ENCODE assay signal across 13 mouse cellular contexts in the genomic region with DNA sequence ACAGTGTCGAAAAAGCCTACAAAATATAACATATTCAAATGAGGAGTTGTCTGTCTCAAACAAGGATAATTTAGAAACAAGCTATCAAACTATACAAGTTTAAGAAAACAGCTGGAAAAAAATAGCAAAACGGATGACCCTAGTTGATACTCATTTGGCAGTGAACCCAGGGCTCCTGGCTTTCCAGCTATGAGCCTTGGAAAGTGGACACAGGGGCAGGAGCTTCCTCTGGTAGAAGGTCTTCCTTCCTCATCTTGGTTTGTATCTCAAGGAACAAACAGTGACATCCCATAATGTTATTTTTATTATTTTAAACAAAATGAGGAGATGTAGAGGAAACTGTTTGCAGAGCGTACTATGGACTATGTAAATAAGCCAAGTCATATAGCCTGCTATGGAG.
"Had no signal": no experiment of that assay in that cellular context is flagged by ENCODE, and none has a peak within 500 bp of the region (broad histone marks: within the 10 kb centered on the region; RNA-seq: fewer than 3 reads in every experiment).

No protein-coding gene starts in this region.

- DNase-seq: lung, adult 18-20 months; lung, embryonic 14.5 days; lung, postnatal 10 days; lung, postnatal 4 days; midbrain, embryonic 14.5 days; retina, postnatal 1 day; right cerebral cortex, adult 18-20 months; right cerebral cortex, postnatal 25 days; right cerebral cortex, postnatal 4 days; spleen, adult 18-20 months; thymus, adult 18-20 months; thymus, postnatal 14 days; thymus, postnatal 36 days had no signal
